Mouse (Mus musculus) embryonic facial prominence, embryonic 11.5 days (tissue): Measurements from ENCODE around the gene Rapgef2. TPM values are rescaled to one million over a fixed set of nuclear protein-coding genes. Genes with fewer than 3 reads are reported as not detected.

Source experiments
- ATAC-seq: fragments of 200-750 bp; cut with Nextera tagmentation; replicated peaks from 2 replicates; pipeline ENCODE4 v1.8.0; 2017; ENCODE audit warnings: low read depth; ENCODE audit not compliant: insufficient number of reproducible peaks, low FRiP score, low TSS enrichment
- DNase-seq: peaks from one replicate; pipeline ENCODE4 v3.0.0-alpha.2; 2015; ENCODE audit warnings: low spot score
- H3K27ac ChIP-seq: fragments of 300-500 bp; sonication (generic); replicated peaks from 2 replicates; pipeline ENCODE4 v1.5.1; 2014; ENCODE audit warnings: mild to moderate bottlenecking, low read depth, low read length, control low read depth
- H3K27me3 ChIP-seq: fragments of 300-500 bp; sonication (generic); 2 replicates; pipeline ENCODE4 v1.6.1; 2014; ENCODE audit warnings: mild to moderate bottlenecking, low read length, moderate library complexity, mixed read lengths; ENCODE audit not compliant: control insufficient read depth, insufficient read depth
- H3K36me3 ChIP-seq: fragments of 300-500 bp; sonication (generic); replicated peaks from 2 replicates; pipeline ENCODE4 v1.6.1; 2014; ENCODE audit warnings: low read depth, mild to moderate bottlenecking, low read length, moderate library complexity, mixed read lengths; ENCODE audit not compliant: control insufficient read depth, insufficient read depth
- H3K4me1 ChIP-seq: fragments of 300-500 bp; sonication (generic); 2 replicates; pipeline ENCODE4 v1.6.1; 2014; ENCODE audit warnings: low read length, mixed read lengths; ENCODE audit not compliant: control insufficient read depth, insufficient read depth
- H3K4me2 ChIP-seq: fragments of 300-500 bp; sonication (generic); 2 replicates; pipeline ENCODE4 v1.6.1; 2014; ENCODE audit warnings: low read depth, mild to moderate bottlenecking, control low read depth, low read length, moderate library complexity
- H3K4me3 ChIP-seq: fragments of 300-500 bp; sonication (generic); 2 replicates; pipeline ENCODE4 v1.5.1; 2014; ENCODE audit warnings: low read depth, low read length, control low read depth
- H3K9ac ChIP-seq: fragments of 300-500 bp; sonication (generic); replicated peaks from 2 replicates; pipeline ENCODE4 v1.6.1; 2014; ENCODE audit warnings: mild to moderate bottlenecking, control low read depth, low read length
- H3K9me3 ChIP-seq: fragments of 300-500 bp; sonication (generic); replicated peaks from 2 replicates; pipeline ENCODE4 v1.6.1; 2016; ENCODE audit warnings: mild to moderate bottlenecking, low read length, inconsistent platforms, mixed read lengths; ENCODE audit not compliant: control insufficient read depth
- WGBS: fragments of 180-500 bp; shearing (Covaris S2); extraction: QIAGEN DNeasy Blood & Tissue Kit; methylation state at CpG from one replicate; pipeline ENCODE4 v1.1.7; 2014; 5-methylcytosine and 5-hydroxymethylcytosine counted together
- polyA plus RNA-seq: library from polyadenylated mRNA; unstranded; fragments of >200 nt; fragmentation: Nextera tagmentation; extraction: Ambion mirVana; gene quantifications from 2 replicates; pipeline ENCODE4 v1.2.1, GENCODE M21; 2014

Rapgef2 gene
- polyA plus RNA-seq, 1 experiment from 2014 or later: 6.8 TPM

DNA sequence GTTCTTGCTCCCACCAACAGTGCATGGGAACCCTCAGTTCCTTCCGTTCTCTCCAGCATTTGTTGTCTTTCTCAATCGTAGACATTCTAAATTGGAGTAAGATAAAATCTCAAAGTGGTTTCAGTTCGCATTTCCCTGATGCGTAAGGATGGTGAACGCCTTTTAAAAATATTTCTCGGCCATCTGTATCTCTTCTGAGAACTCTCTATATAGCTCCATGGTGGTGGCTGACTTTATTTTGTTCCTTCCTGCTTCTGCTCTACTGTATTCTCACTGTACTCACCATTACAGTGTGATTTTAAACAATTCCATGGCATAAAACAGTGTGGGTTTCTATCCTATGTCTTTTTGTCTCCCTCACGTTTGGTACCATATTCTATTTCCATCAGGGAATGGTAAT, 23.9 kb upstream of the Rapgef2 start:
- ATAC-seq (no peak), DNase-seq (no peak)
- Histone ChIP-seq H3K27ac (no peak overlapping the region), H3K4me1 (no peaks in the 10 kb centered on the region), H3K9me3 (no peaks in the 10 kb centered on the region), H3K9ac (no peak overlapping the region), H3K36me3 (no peaks in the 10 kb centered on the region), H3K4me2 (no peak overlapping the region), H3K27me3 (no peaks in the 10 kb centered on the region), H3K4me3 (no peak overlapping the region)
- WGBS: 73% methylated on average over 7 of the region's 7 CpGs

DNA sequence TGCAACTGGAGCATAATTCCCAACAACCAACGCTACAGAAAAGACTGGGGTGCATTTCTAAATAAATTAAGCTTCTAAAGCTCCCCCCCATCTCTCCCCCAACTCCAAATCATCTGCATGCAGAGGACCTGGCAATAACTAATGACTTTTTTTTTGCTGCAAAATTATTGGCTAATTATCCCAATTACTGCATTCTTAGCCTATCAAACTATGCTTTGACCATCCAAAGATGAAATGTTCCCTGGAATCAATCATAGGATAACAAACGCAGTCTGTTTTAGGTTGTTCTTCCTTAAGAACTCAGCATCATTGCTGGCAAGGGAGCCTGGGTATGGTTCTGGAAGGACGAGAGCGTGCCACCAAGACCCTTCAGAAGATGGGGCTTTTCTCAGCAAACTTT, 22.3 kb upstream of the Rapgef2 start:
- ATAC-seq: no peak
- DNase-seq: no peak
- Histone ChIP-seq H3K9me3 (no peaks in the 10 kb centered on the region), H3K4me1 (no peaks in the 10 kb centered on the region), H3K4me2 (no peak overlapping the region), H3K4me3 (no peak overlapping the region), H3K36me3 (no peaks in the 10 kb centered on the region), H3K27ac (no peak overlapping the region), H3K9ac (no peak overlapping the region), H3K27me3 (no peaks in the 10 kb centered on the region)
- 87% methylated on average over 4 of the region's 4 CpGs for WGBS

DNA sequence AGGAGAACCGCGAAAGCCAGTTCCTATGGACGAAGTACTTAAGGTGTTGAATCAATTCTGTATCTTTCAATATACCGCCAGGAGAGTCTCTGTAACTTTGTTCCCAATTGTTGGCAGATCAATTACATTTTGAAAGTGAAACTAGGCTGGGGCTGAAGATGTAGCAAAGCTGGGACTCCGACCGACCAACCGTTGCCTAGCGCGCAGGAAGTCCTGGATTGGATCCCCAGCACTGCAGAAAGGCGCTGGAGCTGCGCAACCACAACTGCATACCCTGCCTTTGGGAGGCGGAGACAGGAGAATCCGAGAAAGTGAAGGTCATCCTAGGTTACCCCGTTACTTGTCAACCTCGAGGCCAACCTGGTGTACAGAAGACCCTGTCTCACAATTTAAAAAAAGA, 13.1 kb upstream of the Rapgef2 start:
- no peaks in the 10 kb centered on the region for H3K27me3 ChIP-seq
- no peaks in the 10 kb centered on the region for H3K4me1 ChIP-seq
- 87% methylated on average over 15 of the region's 15 CpGs for WGBS
- ATAC-seq (no peak), DNase-seq (no peak)
- no peak overlapping the region for H3K4me3 ChIP-seq
- H3K9ac ChIP-seq: no peak overlapping the region
- no peak overlapping the region for H3K4me2 ChIP-seq
- H3K27ac ChIP-seq: no peak overlapping the region
- H3K9me3 ChIP-seq: no peaks in the 10 kb centered on the region
- H3K36me3 ChIP-seq: no peaks in the 10 kb centered on the region

DNA sequence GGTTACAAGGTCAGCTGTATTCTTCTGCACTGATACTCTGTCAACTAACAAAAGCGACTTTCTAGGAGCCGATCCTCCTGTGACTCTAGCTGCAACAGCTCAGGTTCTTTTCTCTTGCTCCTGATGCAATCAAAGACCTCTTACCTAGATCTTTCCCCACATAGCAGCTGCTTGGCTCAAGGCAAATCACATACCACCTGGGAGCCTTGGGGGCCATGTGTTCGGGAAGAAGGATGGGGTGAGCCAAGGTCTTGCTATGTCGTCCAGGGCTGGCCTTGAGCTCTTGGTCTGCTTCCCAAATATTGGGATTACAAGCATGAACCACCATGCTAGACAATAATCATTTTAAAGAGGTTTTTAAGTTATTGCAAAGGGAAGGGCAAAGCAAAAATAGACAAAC, 11.0 kb upstream of the Rapgef2 start:
- Histone ChIP-seq H3K4me2 (no peak overlapping the region), H3K36me3 (no peaks in the 10 kb centered on the region), H3K27ac (no peak overlapping the region), H3K9me3 (no peaks in the 10 kb centered on the region), H3K27me3 (no peaks in the 10 kb centered on the region), H3K4me1 (no peaks in the 10 kb centered on the region), H3K9ac (no peak overlapping the region), H3K4me3 (no peak overlapping the region)
- ATAC-seq (no peak), DNase-seq (no peak)
- 76% methylated on average over 4 of the region's 4 CpGs for WGBS

DNA sequence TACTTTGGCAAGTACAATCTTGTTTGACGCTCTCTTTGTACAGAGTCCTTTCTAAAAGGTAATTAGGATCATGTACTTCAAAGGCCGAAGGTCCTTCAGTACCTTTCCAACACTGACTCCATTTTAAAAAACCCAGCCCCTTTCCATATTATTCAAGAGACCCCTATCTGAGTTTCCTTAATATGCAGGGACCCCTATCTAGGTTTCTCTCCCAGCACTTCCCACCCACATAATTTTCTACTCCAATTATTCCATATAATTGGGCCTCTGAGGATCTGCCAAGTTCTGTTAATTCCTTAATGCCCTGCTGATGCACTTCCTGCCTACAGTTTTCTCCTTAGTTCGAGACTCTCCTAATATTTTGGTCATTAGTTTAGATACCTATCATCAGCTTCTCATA, 10.3 kb upstream of the Rapgef2 start:
- no peak for DNase-seq
- no peaks in the 10 kb centered on the region for H3K27me3 ChIP-seq
- no peak overlapping the region for H3K4me2 ChIP-seq
- no peak for ATAC-seq
- H3K9ac ChIP-seq: no peak overlapping the region
- 73% methylated on average over 3 of the region's 3 CpGs for WGBS
- no peaks in the 10 kb centered on the region for H3K4me1 ChIP-seq
- H3K27ac ChIP-seq: no peak overlapping the region
- no peaks in the 10 kb centered on the region for H3K9me3 ChIP-seq
- no peak overlapping the region for H3K4me3 ChIP-seq
- H3K36me3 ChIP-seq: no peaks in the 10 kb centered on the region

DNA sequence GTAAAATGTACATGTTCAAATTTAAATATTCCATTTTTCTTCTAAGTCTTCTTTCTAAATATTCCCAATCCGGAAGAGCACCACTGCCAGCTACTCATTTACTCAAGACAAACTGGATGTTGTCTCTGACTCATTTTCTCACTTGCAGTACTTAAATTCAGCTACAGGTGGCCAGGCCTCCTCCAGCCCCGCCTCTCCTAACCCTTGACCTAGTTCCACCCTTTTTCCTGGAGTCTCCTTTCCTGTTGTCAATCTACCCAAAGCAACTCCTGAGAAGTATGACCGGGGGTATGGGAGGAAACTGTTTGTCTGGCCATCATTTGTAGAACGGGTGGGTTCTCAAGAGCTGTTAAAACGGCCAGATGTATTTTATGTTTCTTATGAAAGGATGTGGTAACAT, 9.7 kb upstream of the Rapgef2 start:
- ATAC-seq (no peak), DNase-seq (no peak)
- H3K9ac ChIP-seq: no peak overlapping the region
- H3K9me3 ChIP-seq: no peaks in the 10 kb centered on the region
- no peaks in the 10 kb centered on the region for H3K36me3 ChIP-seq
- H3K27me3 ChIP-seq: no peaks in the 10 kb centered on the region
- no peaks in the 10 kb centered on the region for H3K4me1 ChIP-seq
- 45% methylated on average over 5 of the region's 5 CpGs for WGBS
- no peak overlapping the region for H3K4me3 ChIP-seq
- H3K4me2 ChIP-seq: no peak overlapping the region
- H3K27ac ChIP-seq: no peak overlapping the region

DNA sequence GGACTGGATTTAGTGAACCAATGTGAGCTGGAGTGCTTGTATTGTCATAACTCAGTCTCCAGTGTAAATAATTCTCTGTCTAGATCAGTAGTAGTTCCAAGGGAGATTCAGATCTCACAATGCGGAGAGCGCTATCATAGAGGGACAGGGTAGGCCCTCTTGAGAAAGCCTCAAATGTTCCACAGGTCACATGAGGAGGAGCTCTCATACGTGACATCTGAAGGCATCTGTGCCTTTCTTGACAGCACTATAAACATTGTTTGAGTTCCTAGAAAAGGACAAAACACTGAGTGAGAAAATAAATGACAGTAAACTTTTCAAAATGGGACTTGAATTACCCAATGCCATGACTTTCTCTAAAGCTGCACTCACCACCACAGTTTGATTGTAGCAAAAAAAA, 8.4 kb upstream of the Rapgef2 start:
- Histone ChIP-seq H3K4me1 (no peaks in the 10 kb centered on the region), H3K9me3 (no peaks in the 10 kb centered on the region), H3K36me3 (no peaks in the 10 kb centered on the region), H3K27me3 (no peaks in the 10 kb centered on the region), H3K9ac (no peak overlapping the region), H3K4me2 (no peak overlapping the region), H3K27ac (no peak overlapping the region), H3K4me3 (no peak overlapping the region)
- WGBS: 88% methylated on average over 3 of the region's 3 CpGs
- no peak for ATAC-seq
- DNase-seq: no peak

DNA sequence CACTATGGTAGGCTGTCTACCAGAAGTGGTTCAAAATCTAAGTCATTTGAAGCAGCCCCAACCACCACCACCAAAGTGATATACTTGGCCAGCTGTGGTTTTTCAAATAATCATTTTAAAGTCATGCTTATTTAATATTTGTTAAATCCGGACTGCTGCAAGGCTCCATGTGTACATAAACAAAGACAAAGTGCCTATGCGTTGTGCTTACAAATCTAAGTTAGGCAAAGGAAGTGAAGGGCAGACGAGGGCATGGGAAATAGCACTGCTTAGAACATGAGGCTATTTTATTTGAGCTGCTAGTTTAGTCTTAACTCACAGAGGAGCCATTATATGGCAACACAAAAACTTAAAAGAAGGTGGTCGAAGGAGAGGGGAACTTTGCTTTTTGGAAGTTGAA, 6.7 kb upstream of the Rapgef2 start:
- Histone ChIP-seq H3K4me3 (no peak overlapping the region), H3K4me2 (no peak overlapping the region), H3K4me1 (no peaks in the 10 kb centered on the region), H3K36me3 (no peaks in the 10 kb centered on the region), H3K9me3 (no peaks in the 10 kb centered on the region), H3K27ac (no peak overlapping the region), H3K27me3 (no peaks in the 10 kb centered on the region), H3K9ac (no peak overlapping the region)
- DNase-seq (no peak), ATAC-seq (no peak)
- WGBS: 56% methylated on average over 4 of the region's 4 CpGs

DNA sequence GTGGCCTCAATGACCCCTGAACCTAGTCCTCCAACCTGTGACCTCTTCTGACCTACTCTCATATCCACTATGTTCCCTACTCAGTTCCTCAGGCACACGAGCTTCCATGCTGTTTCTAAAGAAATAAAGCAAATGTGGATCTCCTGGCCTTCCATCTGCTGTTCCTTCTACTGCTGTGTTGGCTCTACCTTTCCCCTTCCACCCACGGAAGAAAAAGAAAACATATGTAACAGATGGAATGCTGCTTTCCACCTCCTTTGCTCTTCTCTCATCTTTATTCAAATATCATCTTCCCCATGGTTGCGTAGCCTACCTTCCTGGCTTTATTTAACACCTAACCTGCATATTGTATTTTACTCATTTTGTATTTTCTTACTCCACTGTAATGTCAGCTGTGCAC, 2.7 kb upstream of the Rapgef2 start:
- ATAC-seq (no peak), DNase-seq (no peak)
- no peaks in the 10 kb centered on the region for H3K9me3 ChIP-seq
- H3K27ac ChIP-seq: no peak overlapping the region
- no peaks in the 10 kb centered on the region for H3K4me1 ChIP-seq
- no peak overlapping the region for H3K4me2 ChIP-seq
- H3K4me3 ChIP-seq: no peak overlapping the region
- H3K36me3 ChIP-seq: no peaks in the 10 kb centered on the region
- 72% methylated on average over 3 of the region's 3 CpGs for WGBS
- H3K9ac ChIP-seq: no peak overlapping the region
- H3K27me3 ChIP-seq: no peaks in the 10 kb centered on the region
